Mouse (Mus musculus) liver, embryonic 14 days (tissue): ENCODE results near the gene Vmn2r4. TPM values are rescaled to one million over a fixed set of nuclear protein-coding genes. Genes with fewer than 3 reads are reported as not detected.

Experiments used
- polyA plus RNA-seq: library from polyadenylated mRNA; depleted of rRNA; stranded (reverse); fragments of >200 nt; gene quantifications from 2 replicates; pipeline ENCODE4 v1.2.3, GENCODE M21; 2012; rRNA removed

Vmn2r4 gene
- not detected in 2 replicates for polyA plus RNA-seq

GRCm38 (mm10) chr3:64415268-64415667 lies at the start of gene Vmn2r4:
TSS of gene Vmn2r4 (minus strand) at chr3:64415368.

Other genes starting within 250 kb of the Vmn2r4 start
- not detected in 2 replicates for gene Vmn2r3, start 125.7 kb downstream of the Vmn2r4 start, polyA plus RNA-seq
- gene Vmn2r5, start 94.5 kb upstream of the Vmn2r4 start, polyA plus RNA-seq, result not detected in 2 replicates
- not detected in 2 replicates for gene Vmn2r6, start 150.5 kb upstream of the Vmn2r4 start, polyA plus RNA-seq